Mouse (Mus musculus) hindbrain, embryonic 15.5 days (tissue): ENCODE data around the gene Sec1. TPM values are rescaled to one million over a fixed set of nuclear protein-coding genes. Genes with fewer than 3 reads are reported as not detected.

ENCODE experiments used
- ATAC-seq: fragments of 200-750 bp; cut with Nextera tagmentation; 2 replicates; pipeline ENCODE4 v1.8.0; 2017; ENCODE audit warnings: low read depth, moderate number of reproducible peaks, moderate TSS enrichment; ENCODE audit not compliant: low FRiP score
- H3K27ac ChIP-seq: fragments of 300-500 bp; sonication (generic); replicated peaks from 2 replicates; pipeline ENCODE4 v1.5.1; 2015; ENCODE audit warnings: mild to moderate bottlenecking, inconsistent platforms
- H3K27me3 ChIP-seq: fragments of 300-500 bp; sonication (generic); 2 replicates; pipeline ENCODE4 v1.6.1; 2015; ENCODE audit warnings: control low read depth, inconsistent platforms
- H3K36me3 ChIP-seq: fragments of 300-500 bp; sonication (generic); 2 replicates; pipeline ENCODE4 v1.6.1; 2015; ENCODE audit warnings: control low read depth, inconsistent platforms
- H3K4me1 ChIP-seq: fragments of 300-500 bp; sonication (generic); replicated peaks from 2 replicates; pipeline ENCODE4 v1.6.1; 2015; ENCODE audit warnings: control low read depth, inconsistent platforms
- H3K4me2 ChIP-seq: fragments of 300-500 bp; sonication (generic); 2 replicates; pipeline ENCODE4 v1.6.1; 2015; ENCODE audit warnings: moderate library complexity, mild to moderate bottlenecking, inconsistent platforms
- H3K4me3 ChIP-seq: fragments of 300-500 bp; sonication (generic); 2 replicates; pipeline ENCODE4 v1.5.1; 2015; ENCODE audit warnings: mild to moderate bottlenecking, inconsistent platforms
- H3K9ac ChIP-seq: fragments of 300-500 bp; sonication (generic); 2 replicates; pipeline ENCODE4 v1.6.1; 2015; ENCODE audit warnings: inconsistent platforms
- H3K9me3 ChIP-seq: fragments of 300-500 bp; sonication (generic); 2 replicates; pipeline ENCODE4 v1.6.1; 2016; ENCODE audit warnings: control low read depth, inconsistent platforms
- WGBS: fragments of 180-500 bp; shearing (Covaris S2); methylation state at CpG from one replicate; pipeline ENCODE4 v1.1.7; 2015; 5-methylcytosine and 5-hydroxymethylcytosine counted together
- polyA plus RNA-seq: library from polyadenylated mRNA; unstranded; fragments of >200 nt; fragmentation: Nextera tagmentation; extraction: Ambion mirVana; gene quantifications from 2 replicates; pipeline ENCODE4 v1.2.1, GENCODE M21; 2015

Sec1 gene
- polyA plus RNA-seq, 1 experiment from 2014 or later: 0.35 TPM

DNA sequence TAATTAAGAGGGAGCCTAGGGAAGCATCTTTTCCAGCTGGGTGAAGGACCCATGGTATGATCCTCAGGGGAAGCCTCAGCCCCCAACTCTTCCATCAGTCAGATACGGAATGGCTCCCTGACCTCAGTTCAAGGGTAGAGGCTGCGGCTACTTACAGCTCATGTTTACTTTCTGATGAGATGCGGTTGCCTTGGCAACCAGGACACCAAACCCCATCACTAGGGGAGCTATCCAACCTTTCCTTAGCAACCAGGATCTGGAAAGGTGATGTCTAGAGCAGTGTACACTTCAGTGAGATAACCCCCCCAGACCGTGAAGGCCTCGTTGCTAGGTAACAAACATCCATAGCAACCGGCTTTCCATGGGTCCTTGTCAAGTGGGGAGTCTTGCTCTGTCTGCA is 14.8 kb upstream of the Sec1 start:
- Histone ChIP-seq H3K4me2 (peak overlapping the region; percentile 98), H3K4me3 (no peak overlapping the region), H3K4me1 (peaks cover 66% of the 10 kb centered on the region), H3K27ac (peak overlapping the region; percentile 63; the same call in 1 of the 2 replicates), H3K9me3 (no peaks in the 10 kb centered on the region), H3K9ac (no peak overlapping the region), H3K36me3 (peaks cover 31% of the 10 kb centered on the region), H3K27me3 (no peaks in the 10 kb centered on the region)
- WGBS: 24% methylated on average over 6 of the region's 6 CpGs
- no peak for ATAC-seq

DNA sequence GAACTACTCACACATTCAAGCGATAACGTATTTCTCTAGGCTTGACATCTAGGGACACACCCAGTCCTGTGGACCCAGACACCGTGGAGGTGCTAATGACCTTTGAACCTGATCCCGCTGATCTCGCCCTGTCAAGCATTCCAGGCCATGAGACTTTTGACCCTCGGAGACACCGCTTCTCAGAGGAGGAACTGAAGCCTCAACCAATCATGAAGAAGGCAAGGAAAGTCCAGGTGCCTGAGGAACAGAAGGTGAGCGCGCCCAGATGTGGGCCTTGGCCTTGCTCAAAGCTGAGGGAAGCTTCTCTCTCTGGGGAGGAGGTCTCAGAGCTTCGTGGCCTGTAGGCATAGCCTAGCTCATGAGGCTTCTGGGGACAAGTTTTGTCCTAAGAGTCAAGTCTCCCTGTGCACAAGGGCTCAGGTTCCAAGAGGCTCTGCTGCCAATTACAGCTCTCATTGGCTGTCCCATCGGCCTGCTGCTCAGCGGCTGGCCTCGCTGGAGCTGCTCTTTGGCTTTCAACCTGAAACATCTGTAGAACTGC is 14.1 kb upstream of the Sec1 start:
- peaks cover 68% of the 10 kb centered on the region for H3K4me1 ChIP-seq
- H3K27ac ChIP-seq: peak overlapping the region; percentile 22
- H3K9me3 ChIP-seq: no peaks in the 10 kb centered on the region
- no peaks in the 10 kb centered on the region for H3K27me3 ChIP-seq
- H3K36me3 ChIP-seq: peaks cover 28% of the 10 kb centered on the region
- no peak for ATAC-seq
- H3K4me3 ChIP-seq: no peak overlapping the region
- peak overlapping the region; percentile 98 for H3K4me2 ChIP-seq
- no peak overlapping the region for H3K9ac ChIP-seq
- 52% methylated on average over 13 of the region's 13 CpGs for WGBS

DNA sequence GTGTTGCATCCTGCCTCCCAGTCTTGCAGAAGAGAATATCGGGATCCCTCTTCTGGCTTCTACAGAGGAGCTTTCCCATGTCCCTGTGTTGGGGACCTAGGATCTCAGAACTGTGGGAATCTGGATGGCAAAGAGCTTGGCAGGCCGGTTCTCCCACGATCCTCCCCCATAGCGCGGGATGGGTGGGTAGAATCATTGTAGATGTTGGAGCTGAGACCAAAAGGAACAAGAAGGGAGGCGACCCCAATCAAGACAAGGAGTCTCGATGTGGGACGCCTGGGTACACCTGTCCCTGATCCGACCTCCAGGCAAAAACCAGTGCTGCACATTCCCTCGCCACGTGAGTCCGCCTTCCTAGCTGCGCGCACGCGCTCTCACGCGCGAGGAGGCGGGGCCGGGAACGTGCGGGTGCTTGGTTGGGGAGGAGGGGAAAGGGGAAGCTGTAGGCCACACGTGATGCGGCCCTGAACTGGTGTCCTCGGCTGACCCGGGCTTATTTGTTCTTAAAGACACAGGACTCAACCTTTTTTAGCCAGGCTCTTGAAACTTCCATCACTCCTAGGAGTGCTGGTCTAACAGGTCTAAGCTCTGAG is 13.3 kb upstream of the Sec1 start:
- Histone ChIP-seq H3K9ac (peak overlapping the region; percentile 23; the same call in 1 of the 2 replicates), H3K27ac (peak overlapping the region; percentile 73), H3K9me3 (no peaks in the 10 kb centered on the region), H3K4me1 (peaks cover 76% of the 10 kb centered on the region), H3K36me3 (peaks cover 20% of the 10 kb centered on the region), H3K27me3 (no peaks in the 10 kb centered on the region), H3K4me2 (peak overlapping the region; percentile 98), H3K4me3 (peak overlapping the region; percentile 61)
- no peak for ATAC-seq
- 1% methylated on average over 27 of the region's 27 CpGs for WGBS

DNA sequence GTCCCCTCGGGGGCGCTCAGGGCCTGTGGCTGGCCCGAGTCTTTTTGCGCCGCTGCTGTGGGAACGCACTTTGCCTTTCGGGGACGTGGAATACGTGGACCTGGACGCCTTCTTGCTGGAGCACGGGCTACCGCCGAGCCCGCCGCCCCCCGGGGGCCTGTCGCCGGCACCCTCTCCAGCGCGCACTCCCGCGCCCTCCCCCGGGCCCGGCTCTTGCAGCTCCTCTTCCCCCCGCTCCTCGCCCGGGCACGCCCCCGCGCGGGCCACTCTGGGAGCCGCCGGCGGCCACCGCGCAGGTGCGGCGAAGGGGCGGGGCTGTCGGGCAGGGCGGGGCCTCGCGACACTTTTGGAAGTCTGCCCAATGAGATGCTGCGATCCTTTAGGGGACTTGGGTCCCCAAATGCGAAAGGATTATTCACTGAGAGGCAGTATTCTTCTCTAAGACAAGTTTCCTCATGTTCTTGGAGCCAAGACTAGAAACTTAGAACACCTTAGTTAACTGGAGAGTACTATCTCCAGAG is 12.6 kb upstream of the Sec1 start:
- H3K9me3 ChIP-seq: no peaks in the 10 kb centered on the region
- no peaks in the 10 kb centered on the region for H3K27me3 ChIP-seq
- peak overlapping the region; percentile 77 for H3K9ac ChIP-seq
- peaks cover 13% of the 10 kb centered on the region for H3K36me3 ChIP-seq
- no peak for ATAC-seq
- peak overlapping the region; percentile 73 for H3K27ac ChIP-seq
- H3K4me1 ChIP-seq: peaks cover 78% of the 10 kb centered on the region
- H3K4me3 ChIP-seq: peak overlapping the region; percentile 61
- H3K4me2 ChIP-seq: peak overlapping the region; percentile 98
- under 1% methylated on average over 45 of the region's 45 CpGs for WGBS

DNA sequence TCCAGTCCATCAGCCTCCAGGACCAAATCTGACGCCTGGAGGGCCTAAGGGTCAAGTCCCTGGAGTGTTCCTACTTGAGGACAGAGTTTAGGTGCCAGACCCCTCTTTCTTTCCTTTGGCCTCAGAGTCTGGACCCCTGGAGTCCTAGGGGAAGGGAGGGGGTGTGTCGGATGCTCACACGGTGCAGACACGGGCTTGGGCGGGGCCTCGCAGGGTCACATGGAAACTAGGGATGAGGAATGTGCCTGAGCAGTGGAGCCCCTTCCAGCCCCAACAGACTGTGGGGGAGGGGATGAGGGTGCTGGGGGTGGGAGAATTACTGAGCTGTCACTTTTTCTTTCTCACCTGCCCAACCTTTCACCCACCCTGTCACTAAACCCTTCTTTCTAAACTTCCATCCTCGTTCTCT is 11.7 kb upstream of the Sec1 start:
- Histone ChIP-seq H3K27me3 (no peaks in the 10 kb centered on the region), H3K36me3 (peaks cover 8% of the 10 kb centered on the region), H3K27ac (peak overlapping the region; percentile 73; the same call in 1 of the 2 replicates), H3K4me1 (peaks cover 86% of the 10 kb centered on the region), H3K4me3 (peak overlapping the region; percentile 61), H3K9ac (peak overlapping the region; percentile 77), H3K9me3 (no peaks in the 10 kb centered on the region), H3K4me2 (peak overlapping the region; percentile 98)
- WGBS: under 1% methylated on average over 7 of the region's 7 CpGs
- ATAC-seq: no peak

DNA sequence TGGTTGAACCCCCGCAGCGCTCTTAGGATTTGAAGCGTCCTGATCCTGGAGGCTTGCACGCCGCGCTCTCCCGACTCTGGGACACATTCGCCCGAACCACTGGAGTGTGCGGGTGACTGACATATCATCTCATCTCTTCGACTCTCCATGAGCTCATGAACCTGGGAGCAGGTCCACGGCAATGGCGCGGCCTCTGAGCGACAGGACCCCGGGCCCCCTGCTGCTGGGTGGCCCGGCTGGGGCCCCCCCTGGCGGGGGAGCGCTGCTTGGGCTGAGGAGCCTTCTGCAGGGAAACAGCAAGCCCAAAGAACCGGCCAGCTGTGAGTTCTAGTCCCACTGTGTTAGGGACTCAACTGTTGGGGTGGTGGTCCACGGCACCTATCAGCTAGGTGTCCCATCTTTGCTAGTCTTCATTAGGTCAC is 11.3 kb upstream of the Sec1 start:
- Histone ChIP-seq H3K4me1 (peaks cover 87% of the 10 kb centered on the region), H3K4me2 (peak overlapping the region; percentile 98), H3K9me3 (no peaks in the 10 kb centered on the region), H3K9ac (peak overlapping the region; percentile 77), H3K27ac (peak overlapping the region; percentile 67), H3K4me3 (peak overlapping the region; percentile 61), H3K36me3 (peaks cover 4% of the 10 kb centered on the region), H3K27me3 (no peaks in the 10 kb centered on the region)
- 1% methylated on average over 21 of the region's 21 CpGs for WGBS
- no peak for ATAC-seq

DNA sequence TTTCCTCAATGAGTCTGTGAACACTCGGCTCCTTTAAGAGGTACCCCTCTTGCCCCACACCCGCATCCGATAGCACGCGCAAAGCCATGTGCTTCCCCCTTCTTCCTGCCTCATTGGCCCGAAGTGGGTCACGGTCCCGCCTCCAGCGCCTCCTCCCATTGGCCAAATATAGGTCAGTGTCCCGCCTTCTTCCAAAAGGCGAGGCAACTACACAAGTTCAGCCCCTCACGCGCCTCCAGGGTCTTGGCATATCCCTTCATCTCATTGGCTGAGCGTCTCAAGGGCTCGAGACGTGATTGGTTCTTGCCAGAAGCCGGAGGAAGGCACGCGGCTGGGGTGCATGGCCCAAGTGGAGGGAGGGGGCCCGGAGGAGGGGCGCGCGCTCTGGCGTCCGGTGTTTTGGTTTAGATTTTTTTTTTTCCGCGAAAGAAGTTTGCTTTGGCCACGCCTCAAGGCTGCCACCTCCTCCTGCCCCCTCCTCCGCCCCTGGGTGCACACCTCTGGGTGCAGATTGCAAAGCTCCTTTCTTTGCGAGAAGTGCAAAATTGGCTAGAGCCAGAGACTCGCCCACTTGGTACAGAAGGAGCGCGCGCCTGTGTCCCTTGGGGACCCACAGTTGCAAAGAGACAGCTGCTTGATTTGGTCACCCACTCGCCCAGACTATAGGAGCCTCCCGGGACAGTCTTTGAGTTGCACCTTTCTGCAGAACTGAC is 10.7 kb upstream of the Sec1 start, which contains the start of gene Dbp:
Gene Dbp, plus strand, starts transcription at position 359 of the 713 bp plus-strand sequence.
- peak; percentile 88 for ATAC-seq
- Histone ChIP-seq H3K9me3 (no peaks in the 10 kb centered on the region), H3K4me2 (peak within 1 kb of the TSS; percentile 98), H3K27ac (peak within 1 kb of the TSS; percentile 89), H3K9ac (peak within 1 kb of the TSS; percentile 77), H3K27me3 (no peaks in the 10 kb centered on the region), H3K36me3 (no peaks in the 10 kb centered on the region), H3K4me1 (peaks cover 89% of the 10 kb centered on the region), H3K4me3 (peak within 1 kb of the TSS; percentile 61)
- under 1% methylated on average over 36 of the region's 36 CpGs for WGBS

DNA sequence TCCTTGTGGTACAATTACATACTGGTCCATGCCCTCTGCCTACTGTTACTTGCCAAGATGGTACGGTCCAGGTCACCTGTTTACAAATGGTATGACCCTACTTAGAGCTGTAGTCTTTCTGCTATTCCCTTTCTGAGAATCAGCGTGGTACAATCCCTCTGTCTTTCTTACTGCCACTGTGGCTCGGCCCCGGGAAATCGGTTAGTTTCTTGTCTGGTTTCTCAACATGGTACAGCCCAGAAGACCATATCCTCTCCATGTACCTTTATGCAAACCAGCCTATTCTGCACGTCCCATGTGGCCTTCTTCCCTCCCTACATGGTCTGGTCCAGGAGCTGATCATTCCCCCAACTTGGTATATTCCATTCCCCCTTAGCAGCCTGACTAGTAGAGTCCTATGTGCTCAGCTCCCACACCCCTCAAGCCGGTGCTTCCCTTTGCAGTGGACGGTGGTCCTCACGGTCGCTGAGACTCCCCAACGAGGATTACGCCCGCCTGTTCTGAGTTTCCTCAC is 9.9 kb upstream of the Sec1 start:
- Histone ChIP-seq H3K9ac (peak overlapping the region; percentile 44), H3K4me2 (peak overlapping the region; percentile 98), H3K27ac (peak overlapping the region; percentile 89), H3K4me3 (peak overlapping the region; percentile 61), H3K27me3 (no peaks in the 10 kb centered on the region), H3K9me3 (no peaks in the 10 kb centered on the region), H3K4me1 (peaks cover 87% of the 10 kb centered on the region), H3K36me3 (no peaks in the 10 kb centered on the region)
- WGBS: 0% methylated on average over 13 of the region's 13 CpGs
- ATAC-seq: peak; percentile 37

DNA sequence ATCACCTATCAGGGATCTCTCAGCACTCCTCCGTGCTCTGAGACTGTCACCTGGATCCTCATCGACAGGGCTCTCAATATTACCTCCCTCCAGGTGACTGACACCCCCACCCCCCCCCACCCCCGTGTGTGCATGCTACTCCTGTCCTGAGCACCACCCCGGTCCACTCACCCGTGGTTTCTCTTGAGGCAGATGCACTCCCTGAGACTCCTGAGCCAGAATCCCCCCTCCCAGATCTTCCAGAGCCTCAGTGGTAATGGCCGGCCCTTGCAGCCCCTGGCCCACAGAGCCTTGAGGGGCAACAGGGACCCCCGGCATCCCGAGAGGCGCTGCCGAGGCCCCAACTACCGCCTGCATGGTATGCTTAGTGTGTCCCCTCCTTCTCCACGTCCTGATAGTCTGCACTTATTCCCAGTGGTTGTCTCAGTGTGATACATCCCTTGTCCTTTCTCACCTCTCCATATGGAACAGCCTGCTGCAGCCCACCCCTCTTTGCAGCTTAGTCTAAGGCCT is 9.4 kb upstream of the Sec1 start:
- Histone ChIP-seq H3K4me2 (peak overlapping the region; percentile 98), H3K9ac (peak overlapping the region; percentile 44), H3K4me3 (peak overlapping the region; percentile 61), H3K4me1 (peaks cover 83% of the 10 kb centered on the region), H3K9me3 (no peaks in the 10 kb centered on the region), H3K27ac (peak overlapping the region; percentile 89), H3K27me3 (no peaks in the 10 kb centered on the region), H3K36me3 (no peaks in the 10 kb centered on the region)
- WGBS: 27% methylated on average over 12 of the region's 12 CpGs
- ATAC-seq: no peak; the same call in 1 of the 2 replicates

DNA sequence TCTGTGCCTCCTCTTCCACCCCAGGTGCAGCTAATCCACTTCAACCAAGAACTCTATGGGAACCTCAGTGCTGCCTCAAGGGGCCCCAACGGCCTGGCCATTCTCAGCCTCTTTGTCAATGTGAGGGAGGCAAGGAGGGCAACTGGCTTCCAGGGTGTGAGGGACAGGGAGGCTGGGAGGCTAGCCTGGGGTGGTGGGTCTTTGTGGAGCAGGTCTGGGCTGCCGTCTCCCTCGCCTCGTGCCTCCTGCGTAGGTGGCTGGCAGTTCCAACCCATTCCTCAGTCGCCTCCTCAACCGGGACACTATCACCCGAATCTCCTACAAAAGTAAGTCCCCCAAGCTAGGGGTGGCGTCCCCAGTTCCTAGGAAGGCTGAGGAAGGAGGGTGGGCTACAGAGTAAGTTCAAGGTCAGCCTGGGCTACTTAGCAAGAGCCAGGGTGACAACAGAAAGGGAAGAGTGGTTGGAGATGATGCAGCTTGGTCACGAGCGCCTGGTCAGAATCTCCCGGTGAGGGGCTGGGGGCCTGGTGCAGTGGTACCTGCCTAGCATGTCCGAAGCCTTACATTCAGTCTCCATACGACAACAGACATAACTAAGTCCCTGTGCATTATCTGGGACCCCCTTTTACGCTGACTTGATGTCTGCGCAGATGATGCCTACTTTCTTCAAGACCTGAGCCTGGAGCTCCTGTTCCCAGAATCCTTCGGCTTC is 8.8 kb upstream of the Sec1 start:
- H3K36me3 ChIP-seq: no peaks in the 10 kb centered on the region
- no peak for ATAC-seq
- WGBS: 93% methylated on average over 17 of the region's 17 CpGs
- H3K9me3 ChIP-seq: no peaks in the 10 kb centered on the region
- no peak overlapping the region for H3K9ac ChIP-seq
- peak overlapping the region; percentile 98 for H3K4me2 ChIP-seq
- H3K4me3 ChIP-seq: peak overlapping the region; percentile 61
- H3K27ac ChIP-seq: peak overlapping the region; percentile 89
- no peaks in the 10 kb centered on the region for H3K27me3 ChIP-seq
- H3K4me1 ChIP-seq: peaks cover 77% of the 10 kb centered on the region

DNA sequence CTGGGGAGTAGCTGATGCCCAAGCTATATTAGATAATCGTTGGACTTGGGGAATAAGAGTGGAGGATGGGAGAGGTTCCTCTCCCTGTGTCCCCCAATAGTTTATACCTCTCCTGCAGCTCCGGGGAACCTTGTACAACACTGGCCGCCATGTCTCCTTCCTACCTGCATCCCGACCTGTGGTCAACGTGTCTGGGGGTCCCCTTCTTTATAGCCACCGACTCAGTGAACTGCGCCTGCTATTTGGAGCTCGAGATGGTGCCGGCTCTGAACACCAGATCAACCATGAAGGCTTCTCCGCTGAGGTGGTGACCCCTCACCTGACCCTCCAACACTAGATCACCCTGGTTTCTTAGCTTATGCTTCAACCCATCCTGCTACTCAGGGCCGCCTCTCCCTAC is 8.1 kb upstream of the Sec1 start:
- Histone ChIP-seq H3K4me2 (0 out of 2 replicates have a peak overlapping the region, but pooled peaks have one; percentile 98), H3K36me3 (no peaks in the 10 kb centered on the region), H3K4me3 (no peak overlapping the region), H3K27ac (no peak overlapping the region), H3K4me1 (peaks cover 71% of the 10 kb centered on the region), H3K9me3 (no peaks in the 10 kb centered on the region), H3K27me3 (no peaks in the 10 kb centered on the region), H3K9ac (no peak overlapping the region)
- 91% methylated on average over 11 of the region's 11 CpGs for WGBS
- no peak for ATAC-seq
